Mouse (Mus musculus) lung, postnatal 0 days (tissue): ENCODE measurements around the gene Tex9. TPM values are rescaled to one million over a fixed set of nuclear protein-coding genes. Genes with fewer than 3 reads are reported as not detected.
A peak's percentile ranks its signal among the peaks of the same experiment; 100 is the strongest.

ENCODE experiments used
- ATAC-seq: fragments of 200-750 bp; cut with Nextera tagmentation; 2 replicates; pipeline ENCODE4 v1.8.0; 2017; ENCODE audit warnings: moderate library complexity
- DNase-seq: peaks from one replicate; pipeline ENCODE4 v3.0.0-alpha.2; 2016; ENCODE audit warnings: low spot score
- H3K27ac ChIP-seq: fragments of 300-500 bp; sonication (generic); 2 replicates; pipeline ENCODE4 v1.5.1; 2014; ENCODE audit warnings: antibody characterized with exemption, mild to moderate bottlenecking, low read length, mixed read lengths
- H3K27me3 ChIP-seq: fragments of 300-500 bp; sonication (generic); replicated peaks from 2 replicates; pipeline ENCODE4 v1.6.1; 2014; ENCODE audit warnings: low read length, mixed read lengths; ENCODE audit not compliant: insufficient read depth
- H3K36me3 ChIP-seq: fragments of 300-500 bp; sonication (generic); 2 replicates; pipeline ENCODE4 v1.6.1; 2014; ENCODE audit warnings: low read length, mixed read lengths; ENCODE audit not compliant: insufficient read depth
- H3K4me1 ChIP-seq: fragments of 300-500 bp; sonication (generic); 2 replicates; pipeline ENCODE4 v1.6.1; 2014; ENCODE audit warnings: antibody characterized with exemption, low read depth, low read length, mixed read lengths; ENCODE audit not compliant: insufficient read depth
- H3K4me2 ChIP-seq: fragments of 300-500 bp; sonication (generic); replicated peaks from 2 replicates; pipeline ENCODE4 v1.6.1; 2014; ENCODE audit warnings: low read depth, mild to moderate bottlenecking, low read length, moderate library complexity, mixed read lengths
- H3K4me3 ChIP-seq: fragments of 300-500 bp; sonication (generic); 2 replicates; pipeline ENCODE4 v1.5.1; 2014; ENCODE audit warnings: low read depth, low read length
- H3K9ac ChIP-seq: fragments of 300-500 bp; sonication (generic); replicated peaks from 2 replicates; pipeline ENCODE4 v1.6.1; 2014; ENCODE audit warnings: low read depth, mild to moderate bottlenecking
- H3K9me3 ChIP-seq: fragments of 300-500 bp; sonication (generic); 2 replicates; pipeline ENCODE4 v1.6.1; 2016; ENCODE audit warnings: low read length, mixed read lengths
- CTCF ChIP-seq: IDR thresholded peaks from 2 replicates; pipeline ENCODE4 v1.5.1; 2016; ENCODE audit warnings: antibody characterized with exemption, mild to moderate bottlenecking
- EP300 ChIP-seq: IDR thresholded peaks from 2 replicates; pipeline ENCODE4 v1.6.1; 2016; ENCODE audit warnings: antibody characterized with exemption, mild to moderate bottlenecking, control low read depth
- WGBS: fragments of 180-500 bp; shearing (Covaris S2); extraction: QIAGEN DNeasy Blood & Tissue Kit; methylation state at CpG from one replicate; pipeline ENCODE4 v1.1.7; 2014; 5-methylcytosine and 5-hydroxymethylcytosine counted together
- polyA plus RNA-seq: library from polyadenylated mRNA; unstranded; fragments of >200 nt; fragmentation: Nextera tagmentation; extraction: Ambion mirVana; gene quantifications from 2 replicates; pipeline ENCODE4 v1.2.1, GENCODE M21; 2015

The Tex9 gene
- polyA plus RNA-seq, 1 experiment from 2014 or later: 7.6 TPM

DNA sequence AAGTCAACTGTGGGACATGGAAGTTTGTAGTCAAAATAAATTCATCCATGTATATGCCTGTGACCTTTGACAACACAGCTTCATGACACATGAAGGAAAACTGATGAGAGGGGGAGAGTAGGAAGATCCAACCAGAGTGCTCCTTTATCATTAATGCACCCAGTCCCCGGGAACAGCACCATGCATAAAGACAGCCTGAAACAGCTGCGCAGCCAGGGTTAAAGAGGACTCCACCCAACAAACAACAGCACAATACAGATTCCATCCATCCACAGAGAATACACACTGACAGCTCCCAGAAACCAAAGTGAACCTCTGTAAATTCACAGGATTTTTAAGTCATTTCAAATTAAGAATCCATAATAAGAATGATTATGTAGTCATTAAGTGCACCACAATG lies 42.2 kb downstream of the Tex9 start:
- Histone ChIP-seq H3K9ac (no peak overlapping the region), H3K9me3 (no peaks in the 10 kb centered on the region), H3K27me3 (no peaks in the 10 kb centered on the region), H3K4me2 (peak overlapping the region; percentile 45; the same call in 1 of the 2 replicates), H3K4me3 (no peak overlapping the region; the same call in 1 of the 2 replicates), H3K27ac (no peak overlapping the region), H3K4me1 (no peaks in the 10 kb centered on the region; the same call in 1 of the 2 replicates), H3K36me3 (no peaks in the 10 kb centered on the region)
- WGBS: 92% methylated on average over 2 of the region's 2 CpGs
- no peak for TF ChIP-seq CTCF
- no peak for TF ChIP-seq EP300
- ATAC-seq (no peak), DNase-seq (no peak)

DNA sequence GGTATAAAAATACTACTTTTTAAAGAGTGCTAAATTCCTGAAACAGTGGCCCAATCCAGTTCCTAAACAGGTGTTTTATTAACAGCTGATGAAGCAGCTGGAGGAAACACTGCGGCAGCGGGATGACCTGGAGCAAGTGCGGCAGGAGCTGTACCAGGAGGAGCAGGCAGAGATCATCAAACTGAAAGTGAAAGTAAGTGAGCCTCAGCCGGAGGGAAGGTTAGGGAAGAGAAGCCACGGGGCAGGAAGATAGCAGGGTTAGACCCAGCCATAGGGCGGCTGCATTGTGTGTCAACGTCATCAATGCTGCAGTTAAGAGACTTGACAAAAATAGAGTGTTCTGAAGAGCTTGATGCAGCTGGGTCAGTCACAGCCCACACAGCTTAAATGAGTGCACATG lies 42.6 kb downstream of the Tex9 start:
- H3K9ac ChIP-seq: no peak overlapping the region
- H3K27ac ChIP-seq: no peak overlapping the region
- DNase-seq: peak; percentile 51

DNA sequence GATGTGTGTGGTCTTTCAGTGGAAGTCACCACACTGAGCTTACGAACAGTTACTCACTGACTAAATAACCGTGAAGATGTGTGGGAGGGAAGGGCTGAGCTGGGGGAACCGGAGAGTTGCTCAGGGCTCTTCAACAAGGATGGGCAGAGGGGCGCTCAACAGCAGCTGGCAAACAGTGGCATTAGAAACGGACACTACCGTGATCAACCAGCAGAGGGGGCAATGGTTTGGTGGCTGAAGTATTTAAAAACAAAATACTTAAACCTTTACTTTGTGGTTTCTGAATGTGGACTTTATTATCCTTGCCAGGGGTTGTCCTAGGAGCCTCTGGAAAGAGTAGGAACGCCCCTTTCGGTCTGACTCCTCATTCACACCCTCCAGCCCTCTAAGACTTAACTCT lies 44.0 kb downstream of the Tex9 start:
- WGBS: 48% methylated on average over 8 of the region's 8 CpGs
- ATAC-seq (peak; percentile 62), DNase-seq (peak; percentile 73)
- no peak overlapping the region for H3K4me3 ChIP-seq
- H3K4me2 ChIP-seq: no peak overlapping the region
- H3K27me3 ChIP-seq: no peaks in the 10 kb centered on the region
- H3K36me3 ChIP-seq: no peaks in the 10 kb centered on the region
- H3K27ac ChIP-seq: no peak overlapping the region
- no peaks in the 10 kb centered on the region for H3K9me3 ChIP-seq
- TF ChIP-seq EP300 (no peak), CTCF (peak; percentile 77)
- no peak overlapping the region for H3K9ac ChIP-seq
- no peaks in the 10 kb centered on the region; the same call in 1 of the 2 replicates for H3K4me1 ChIP-seq

More for the DNA sequence above, 42.6 kb downstream of the Tex9 start:
- no peaks in the 10 kb centered on the region for H3K36me3 ChIP-seq
- no peaks in the 10 kb centered on the region for H3K9me3 ChIP-seq
- TF ChIP-seq CTCF: no peak
- no peak for TF ChIP-seq EP300
- peak overlapping the region; percentile 45 for H3K4me2 ChIP-seq
- H3K4me3 ChIP-seq: peak overlapping the region; percentile 12; the same call in 1 of the 2 replicates
- H3K4me1 ChIP-seq: no peaks in the 10 kb centered on the region; the same call in 1 of the 2 replicates
- ATAC-seq: peak; percentile 38; the same call in 1 of the 2 replicates
- 64% methylated on average over 7 of the region's 7 CpGs for WGBS
- H3K27me3 ChIP-seq: no peaks in the 10 kb centered on the region

DNA sequence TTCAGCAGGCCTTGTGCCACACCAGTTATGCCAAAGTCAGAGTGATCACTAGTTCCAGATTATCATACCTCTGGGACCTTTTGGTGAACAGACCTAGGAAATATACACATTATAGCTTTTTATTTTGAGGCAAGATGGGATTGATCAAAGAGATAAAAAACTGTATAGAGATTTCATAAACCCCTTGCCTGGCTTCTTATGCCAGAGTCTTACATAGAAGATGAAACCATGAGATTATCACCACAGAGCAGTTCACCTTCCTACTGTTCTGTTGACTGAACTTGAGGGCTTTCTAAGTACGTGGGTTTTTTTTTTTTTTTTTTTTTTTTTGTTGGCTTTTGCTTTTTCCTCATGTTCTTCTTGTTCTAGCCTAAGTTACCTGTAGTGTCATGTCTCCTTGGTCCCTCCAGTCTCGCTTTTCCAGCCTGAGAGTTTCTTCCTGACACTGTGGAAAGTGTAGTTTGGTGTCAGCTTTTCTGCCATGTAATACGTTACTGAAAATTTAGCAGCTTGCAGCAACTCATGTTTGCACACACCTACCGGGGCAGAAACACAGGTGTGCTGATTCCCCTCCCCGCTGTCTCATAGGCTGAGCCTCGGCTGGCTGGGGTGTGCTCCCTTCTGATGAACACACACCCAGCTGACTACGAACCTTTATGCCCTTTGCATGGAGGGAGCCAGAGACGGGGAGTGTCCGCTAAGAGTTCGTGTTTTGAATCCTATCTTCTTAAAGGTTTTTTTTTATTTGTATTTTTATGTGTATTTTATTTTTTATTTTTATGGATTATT lies 49.9 kb downstream of the Tex9 start:
- no peak overlapping the region for H3K27ac ChIP-seq

DNA sequence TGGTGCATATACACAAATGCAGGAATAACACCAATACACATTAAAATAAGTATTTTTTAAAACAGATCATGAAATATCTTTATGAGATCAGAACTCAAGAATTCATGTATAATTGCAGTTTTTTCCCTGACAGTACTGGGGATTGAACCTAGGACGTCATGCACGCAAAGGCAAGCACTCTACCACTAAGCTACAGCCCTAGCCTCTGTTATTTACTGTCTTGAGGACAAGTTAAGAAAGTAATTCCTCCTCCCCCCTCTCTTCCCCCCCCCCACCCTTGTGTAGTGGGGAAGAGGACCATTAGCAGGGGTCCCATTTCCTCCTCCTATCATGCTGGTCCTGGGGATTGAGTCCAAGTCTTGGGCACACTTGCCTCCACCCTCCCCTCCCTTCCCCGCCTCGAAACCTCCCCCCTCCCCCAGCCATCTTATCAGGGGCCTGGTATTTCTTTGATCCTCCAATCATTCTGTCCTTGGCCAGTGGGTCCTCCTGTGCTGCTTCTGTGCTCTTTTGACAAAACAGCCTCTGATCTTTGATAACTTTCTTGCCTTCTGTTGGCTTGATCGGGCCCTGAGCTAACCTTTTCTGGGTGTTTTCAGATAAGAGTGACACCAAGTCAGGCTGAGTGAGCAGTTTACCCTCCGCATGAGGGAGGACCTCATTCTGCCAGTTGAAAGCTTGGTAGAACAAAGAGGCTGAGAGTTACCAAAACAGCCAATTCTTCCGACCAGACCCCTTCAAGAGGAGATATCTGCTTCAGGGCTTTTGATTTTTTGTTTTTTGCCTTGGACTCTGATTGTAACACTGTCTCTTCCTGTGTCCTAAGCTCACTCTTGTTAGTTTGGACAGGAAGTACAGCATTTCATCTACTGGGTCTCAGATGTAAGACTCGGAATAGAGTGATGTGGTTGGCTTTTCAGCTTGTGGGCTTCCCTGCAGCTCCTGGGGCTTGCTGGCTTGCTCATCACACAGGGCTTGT lies 50.8 kb downstream of the Tex9 start:
- Histone ChIP-seq H3K4me1 (peaks cover 4% of the 10 kb centered on the region; the same call in 1 of the 2 replicates), H3K36me3 (no peaks in the 10 kb centered on the region), H3K9ac (no peak overlapping the region), H3K4me2 (no peak overlapping the region), H3K4me3 (no peak overlapping the region), H3K27me3 (no peaks in the 10 kb centered on the region), H3K9me3 (no peaks in the 10 kb centered on the region), H3K27ac (no peak overlapping the region)
- 58% methylated on average over 8 of the region's 8 CpGs for WGBS
- ATAC-seq (no peak), DNase-seq (no peak)
- TF ChIP-seq EP300 (no peak), CTCF (no peak)

More for the DNA sequence above, 49.9 kb downstream of the Tex9 start:
- Histone ChIP-seq H3K36me3 (no peaks in the 10 kb centered on the region), H3K9me3 (no peaks in the 10 kb centered on the region), H3K27me3 (no peaks in the 10 kb centered on the region), H3K9ac (no peak overlapping the region), H3K4me2 (no peak overlapping the region), H3K4me3 (no peak overlapping the region), H3K4me1 (peaks cover 4% of the 10 kb centered on the region; the same call in 1 of the 2 replicates)
- TF ChIP-seq EP300 (no peak), CTCF (no peak)
- ATAC-seq (no peak), DNase-seq (no peak)
- 76% methylated on average over 10 of the region's 10 CpGs for WGBS

DNA sequence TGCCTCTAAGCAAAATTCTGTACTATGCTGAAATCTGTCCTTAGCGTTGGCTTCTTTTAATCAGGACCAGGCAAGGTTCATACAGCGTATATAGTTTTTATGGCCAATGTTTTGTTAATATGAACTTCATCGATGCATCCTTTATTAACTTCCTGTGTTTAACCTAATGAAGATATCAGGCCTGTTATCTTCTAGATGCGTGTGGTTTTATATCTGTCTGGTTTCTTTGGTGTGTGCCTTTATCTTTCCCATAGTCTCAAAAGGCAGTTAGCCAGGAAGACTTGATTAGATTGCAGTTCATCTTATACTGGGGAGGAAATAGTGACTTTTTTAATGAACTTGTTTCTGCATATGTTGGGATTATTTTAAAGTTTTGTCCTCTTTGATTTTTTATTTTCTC lies 51.7 kb downstream of the Tex9 start:
- no peak overlapping the region for H3K27ac ChIP-seq
- H3K27me3 ChIP-seq: no peaks in the 10 kb centered on the region
- ATAC-seq: no peak
- H3K4me1 ChIP-seq: peaks cover 4% of the 10 kb centered on the region; the same call in 1 of the 2 replicates
- no peak for DNase-seq
- WGBS: 82% methylated on average over 4 of the region's 4 CpGs
- no peak overlapping the region for H3K4me3 ChIP-seq
- no peak overlapping the region for H3K9ac ChIP-seq
- no peak overlapping the region for H3K4me2 ChIP-seq
- TF ChIP-seq CTCF: no peak
- no peak for TF ChIP-seq EP300
- H3K9me3 ChIP-seq: no peaks in the 10 kb centered on the region
- H3K36me3 ChIP-seq: no peaks in the 10 kb centered on the region
